Mouse (Mus musculus) neural tube, embryonic 12.5 days (tissue): Measurements from ENCODE around the gene Astn2. TPM values are rescaled to one million over a fixed set of nuclear protein-coding genes. Genes with fewer than 3 reads are reported as not detected.

ENCODE experiments used
- ATAC-seq: fragments of 200-750 bp; cut with Nextera tagmentation; 2 replicates; pipeline ENCODE4 v1.8.0; 2017; ENCODE audit warnings: low read depth, mild to moderate bottlenecking, moderate TSS enrichment, moderate library complexity; ENCODE audit not compliant: low FRiP score
- H3K27ac ChIP-seq: fragments of 300-500 bp; sonication (generic); 2 replicates; pipeline ENCODE4 v1.5.1; 2016
- H3K27me3 ChIP-seq: fragments of 300-500 bp; sonication (generic); replicated peaks from 2 replicates; pipeline ENCODE4 v1.6.1; 2016; ENCODE audit warnings: mild to moderate bottlenecking
- H3K36me3 ChIP-seq: fragments of 300-500 bp; sonication (generic); 2 replicates; pipeline ENCODE4 v1.6.1; 2016; ENCODE audit warnings: mild to moderate bottlenecking
- H3K4me1 ChIP-seq: fragments of 300-500 bp; sonication (generic); 2 replicates; pipeline ENCODE4 v1.6.1; 2016
- H3K4me2 ChIP-seq: fragments of 300-500 bp; sonication (generic); replicated peaks from 2 replicates; pipeline ENCODE4 v1.6.1; 2016; ENCODE audit warnings: mild to moderate bottlenecking
- H3K4me3 ChIP-seq: fragments of 300-500 bp; sonication (generic); 2 replicates; pipeline ENCODE4 v1.5.1; 2016
- H3K9ac ChIP-seq: fragments of 300-500 bp; sonication (generic); 2 replicates; pipeline ENCODE4 v1.6.1; 2016; ENCODE audit warnings: mild to moderate bottlenecking
- H3K9me3 ChIP-seq: fragments of 300-500 bp; sonication (generic); 2 replicates; pipeline ENCODE4 v1.6.1; 2016; ENCODE audit warnings: mild to moderate bottlenecking
- WGBS: fragments of 180-500 bp; shearing (Covaris S2); methylation state at CpG from one replicate; pipeline ENCODE4 v1.1.7; 2016; 5-methylcytosine and 5-hydroxymethylcytosine counted together
- polyA plus RNA-seq: library from polyadenylated mRNA; unstranded; fragments of >200 nt; fragmentation: Nextera tagmentation; extraction: Ambion mirVana; gene quantifications from 2 replicates; pipeline ENCODE4 v1.2.1, GENCODE M21; 2016

The Astn2 gene
- polyA plus RNA-seq, 1 experiment from 2014 or later = 1.9 TPM

DNA sequence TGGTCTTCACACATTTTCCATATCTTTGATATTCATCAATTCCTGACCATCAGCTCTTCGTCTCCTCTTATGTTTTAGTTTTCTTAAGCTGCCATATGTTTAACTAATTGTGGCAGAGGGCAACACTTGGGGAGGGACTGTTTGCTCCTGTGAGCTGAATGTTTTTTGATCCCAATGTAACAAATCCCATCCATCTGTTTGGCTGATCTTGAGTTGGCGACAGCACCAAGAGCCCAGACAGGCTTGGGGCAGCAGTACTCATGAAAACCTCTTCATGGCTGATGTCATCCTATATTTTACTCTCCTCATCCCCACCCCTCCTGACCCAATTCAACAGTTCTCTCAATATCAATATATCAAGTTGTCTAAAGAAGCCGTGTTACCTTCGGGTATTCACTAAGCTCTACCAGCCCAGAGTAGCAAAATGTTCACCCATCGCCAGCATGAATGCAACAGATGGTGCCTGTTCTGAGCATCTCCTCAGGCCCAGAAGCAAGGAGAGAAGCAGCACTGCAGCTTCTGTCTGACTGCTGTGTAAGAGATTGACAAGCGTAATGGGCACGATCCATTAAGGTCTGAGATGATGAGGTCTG, 281.5 kb downstream of the Astn2 start:
- H3K4me3 ChIP-seq = no peak overlapping the region
- H3K4me2 ChIP-seq = no peak overlapping the region
- WGBS = 90% methylated on average over 7 of the region's 7 CpGs
- H3K9ac ChIP-seq = no peak overlapping the region
- no peaks in the 10 kb centered on the region for H3K9me3 ChIP-seq
- no peaks in the 10 kb centered on the region for H3K36me3 ChIP-seq
- no peak overlapping the region for H3K27ac ChIP-seq
- ATAC-seq = no peak
- no peaks in the 10 kb centered on the region for H3K27me3 ChIP-seq
- H3K4me1 ChIP-seq = no peaks in the 10 kb centered on the region

DNA sequence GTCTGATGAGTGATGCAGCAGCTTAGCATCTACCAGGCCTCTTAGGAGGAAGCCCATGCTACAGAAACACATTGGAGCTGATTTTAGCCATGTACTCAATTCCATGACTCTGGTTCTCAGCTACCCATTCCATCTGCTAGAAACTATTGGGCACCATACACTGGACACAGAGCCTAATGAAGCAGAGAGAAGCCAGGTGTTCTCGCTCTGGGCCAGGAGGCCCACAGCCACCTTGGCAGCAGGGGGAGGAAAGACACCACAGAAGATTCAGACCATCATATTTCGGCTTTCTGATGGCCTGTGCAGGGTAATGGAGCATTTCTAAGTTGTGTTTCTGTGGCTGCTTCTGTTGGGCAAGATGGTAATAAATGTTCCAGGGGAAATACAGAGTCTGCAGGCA, 290.2 kb downstream of the Astn2 start:
- H3K27me3 ChIP-seq = no peaks in the 10 kb centered on the region
- no peak for ATAC-seq
- no peak overlapping the region for H3K9ac ChIP-seq
- H3K4me2 ChIP-seq = no peak overlapping the region
- H3K36me3 ChIP-seq = no peaks in the 10 kb centered on the region
- 81% methylated on average over 2 of the region's 2 CpGs for WGBS
- no peaks in the 10 kb centered on the region for H3K4me1 ChIP-seq
- no peak overlapping the region for H3K4me3 ChIP-seq
- H3K9me3 ChIP-seq = no peaks in the 10 kb centered on the region
- H3K27ac ChIP-seq = no peak overlapping the region

DNA sequence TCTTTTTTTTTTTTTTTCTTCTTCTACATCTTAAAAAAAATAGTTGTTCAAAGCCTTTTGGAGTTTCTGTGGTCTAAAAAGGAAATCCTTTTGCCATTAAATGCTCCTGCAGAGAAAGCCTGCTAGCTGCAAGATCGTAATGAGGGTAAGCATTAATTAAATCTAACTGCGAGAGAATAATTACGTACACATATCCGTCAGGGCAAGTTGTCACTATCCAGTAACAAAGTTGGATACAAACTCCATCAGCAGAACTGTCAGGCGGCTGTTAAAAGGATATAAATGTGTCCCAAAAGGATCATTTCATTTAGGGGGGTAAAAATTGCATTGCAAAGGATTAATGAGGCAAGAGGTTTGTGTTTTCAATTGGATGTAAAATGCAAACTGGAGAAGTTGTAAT, 302.4 kb downstream of the Astn2 start:
- 47% methylated on average over 5 of the region's 5 CpGs for whole genome bisulfite sequencing
- H3K27ac ChIP-seq = no peak overlapping the region
- H3K27me3 ChIP-seq = no peaks in the 10 kb centered on the region
- no peak overlapping the region for H3K4me3 ChIP-seq
- ATAC-seq = peak; percentile 66; the same call in 1 of the 2 replicates
- H3K9me3 ChIP-seq = no peaks in the 10 kb centered on the region
- H3K4me1 ChIP-seq = no peaks in the 10 kb centered on the region
- H3K9ac ChIP-seq = no peak overlapping the region
- no peak overlapping the region for H3K4me2 ChIP-seq
- H3K36me3 ChIP-seq = no peaks in the 10 kb centered on the region

DNA sequence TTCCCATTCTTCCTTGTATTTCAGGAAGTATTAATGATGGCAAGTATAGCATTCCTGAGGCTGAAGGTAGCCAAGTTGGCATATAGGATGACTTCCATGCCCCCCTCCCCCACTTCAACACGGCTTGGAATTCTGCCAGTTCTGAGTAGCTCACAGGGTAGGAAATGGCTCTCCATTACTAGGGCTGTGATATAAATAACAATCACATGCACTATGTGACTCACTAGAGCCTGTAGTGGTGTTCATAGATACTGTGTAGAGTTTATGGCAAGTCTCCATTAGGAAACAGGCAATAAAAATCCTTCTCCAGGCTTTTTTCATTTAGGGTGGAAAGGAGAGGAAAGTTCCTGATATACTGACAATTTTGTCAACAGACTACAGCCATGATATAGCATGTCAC, 306.8 kb downstream of the Astn2 start:
- WGBS = 84% methylated on average over 1 of the region's 1 CpGs
- no peaks in the 10 kb centered on the region for H3K4me1 ChIP-seq
- ATAC-seq = no peak

DNA sequence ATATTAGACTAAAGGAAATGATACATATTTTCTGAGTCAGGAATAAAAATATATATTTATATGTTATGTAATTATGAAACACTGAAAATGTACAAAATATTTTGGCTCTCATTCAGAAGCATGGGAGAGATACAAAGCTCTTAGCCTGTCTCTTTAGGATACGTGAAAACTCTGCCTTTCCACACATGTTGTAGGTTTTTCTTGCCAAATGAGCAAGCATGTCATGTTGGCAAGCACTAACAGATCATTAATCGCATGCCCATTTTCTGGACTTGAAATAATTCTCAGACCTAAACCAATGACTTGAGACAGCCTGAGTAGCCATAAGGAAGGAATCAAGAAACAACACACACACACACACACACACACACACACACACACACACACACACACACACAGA, 308.3 kb downstream of the Astn2 start:
- no peaks in the 10 kb centered on the region for H3K9me3 ChIP-seq
- no peaks in the 10 kb centered on the region for H3K4me1 ChIP-seq
- H3K27me3 ChIP-seq = no peaks in the 10 kb centered on the region
- no peak overlapping the region for H3K4me2 ChIP-seq
- no peak overlapping the region for H3K27ac ChIP-seq
- H3K9ac ChIP-seq = no peak overlapping the region
- 82% methylated on average over 2 of the region's 2 CpGs for WGBS
- H3K4me3 ChIP-seq = no peak overlapping the region
- no peak for ATAC-seq
- H3K36me3 ChIP-seq = no peaks in the 10 kb centered on the region

More for the DNA sequence above, 306.8 kb downstream of the Astn2 start:
- no peak overlapping the region for H3K27ac ChIP-seq
- no peak overlapping the region for H3K4me3 ChIP-seq
- no peak overlapping the region for H3K4me2 ChIP-seq
- no peaks in the 10 kb centered on the region for H3K27me3 ChIP-seq
- H3K9me3 ChIP-seq = no peaks in the 10 kb centered on the region
- H3K9ac ChIP-seq = no peak overlapping the region
- H3K36me3 ChIP-seq = no peaks in the 10 kb centered on the region

DNA sequence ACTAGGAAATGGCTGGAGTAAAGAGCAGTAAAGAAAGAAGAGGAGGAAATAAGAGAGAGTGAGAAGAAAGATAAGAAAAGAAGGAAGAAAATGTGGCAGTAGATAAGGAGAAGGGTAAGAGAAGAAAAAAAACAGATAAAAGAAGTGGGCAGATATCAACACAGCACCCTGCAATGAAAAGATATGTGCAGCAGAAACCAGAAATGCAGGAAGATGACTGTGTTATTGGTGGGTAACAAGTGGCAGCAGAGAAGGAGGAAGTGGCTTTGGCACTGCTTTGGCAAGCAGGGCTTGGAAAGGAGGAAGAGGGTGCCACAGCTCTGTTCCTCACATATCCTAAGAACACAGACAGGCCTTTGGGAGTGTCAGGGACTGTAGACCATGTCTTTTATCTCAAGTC, 347.2 kb downstream of the Astn2 start:
- ATAC-seq = no peak
- no peak overlapping the region for H3K9ac ChIP-seq
- H3K27me3 ChIP-seq = no peaks in the 10 kb centered on the region
- H3K36me3 ChIP-seq = no peaks in the 10 kb centered on the region
- no peaks in the 10 kb centered on the region for H3K4me1 ChIP-seq
- no peak overlapping the region for H3K4me2 ChIP-seq
- no peak overlapping the region for H3K27ac ChIP-seq
- no peaks in the 10 kb centered on the region for H3K9me3 ChIP-seq
- H3K4me3 ChIP-seq = no peak overlapping the region

DNA sequence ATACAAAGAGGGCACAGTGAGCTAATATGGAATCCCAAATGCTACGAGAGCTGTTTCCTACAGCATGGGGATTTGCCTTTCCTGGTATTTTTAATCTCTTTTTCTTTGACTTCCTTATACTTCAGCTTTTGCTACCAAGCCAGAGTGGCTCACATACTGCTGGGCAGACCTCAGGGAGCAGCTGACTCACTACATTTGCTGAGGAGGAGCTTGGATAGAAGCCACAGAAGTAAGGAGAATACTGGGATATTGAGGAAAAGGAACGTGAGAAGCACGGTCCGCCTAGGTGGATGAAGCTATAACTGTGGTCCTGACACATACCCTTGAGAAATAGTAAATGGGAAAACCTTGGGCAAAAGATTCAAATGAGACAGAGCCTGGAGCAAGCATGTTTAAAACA, 348.7 kb downstream of the Astn2 start:
- no peaks in the 10 kb centered on the region for H3K27me3 ChIP-seq
- H3K4me2 ChIP-seq = no peak overlapping the region
- H3K27ac ChIP-seq = no peak overlapping the region
- H3K36me3 ChIP-seq = no peaks in the 10 kb centered on the region
- H3K4me3 ChIP-seq = no peak overlapping the region
- no peaks in the 10 kb centered on the region for H3K9me3 ChIP-seq
- H3K9ac ChIP-seq = no peak overlapping the region
- WGBS = 89% methylated on average over 4 of the region's 4 CpGs
- H3K4me1 ChIP-seq = no peaks in the 10 kb centered on the region
- no peak for ATAC-seq

DNA sequence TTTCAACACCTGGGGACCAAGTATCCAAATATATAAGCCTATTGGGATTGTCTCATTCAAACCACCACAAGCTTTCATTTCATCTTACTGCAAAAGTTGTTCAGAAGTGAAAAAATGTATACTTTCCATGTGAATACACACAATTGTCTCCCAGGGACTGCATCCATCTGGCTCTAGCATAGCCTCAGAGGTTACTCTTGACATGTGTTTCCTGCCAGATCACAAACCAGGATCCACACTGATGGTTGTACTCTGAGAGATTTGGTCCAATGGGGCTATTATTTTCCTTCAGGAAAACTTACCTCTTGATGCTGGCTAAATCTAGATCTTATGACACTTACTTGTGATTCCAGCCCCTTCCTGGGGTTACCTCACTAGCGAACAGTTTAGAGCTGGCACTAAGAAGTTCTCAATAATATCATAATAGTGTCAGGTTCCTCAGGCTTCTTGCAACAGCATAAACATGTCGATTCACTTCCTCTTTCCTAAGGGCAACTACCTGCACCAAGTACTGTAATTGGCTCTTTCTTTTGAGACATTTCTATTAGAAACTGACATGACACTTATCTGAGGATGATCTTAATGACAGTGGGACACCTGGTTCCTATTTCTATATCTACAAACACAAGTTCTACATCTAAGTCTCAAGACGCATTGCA, 361.3 kb downstream of the Astn2 start:
- H3K9ac ChIP-seq = no peak overlapping the region
- WGBS = 94% methylated on average over 3 of the region's 3 CpGs
- ATAC-seq = no peak
- H3K36me3 ChIP-seq = no peaks in the 10 kb centered on the region
- H3K4me3 ChIP-seq = no peak overlapping the region
- H3K9me3 ChIP-seq = no peaks in the 10 kb centered on the region
- no peak overlapping the region for H3K27ac ChIP-seq
- H3K4me2 ChIP-seq = no peak overlapping the region
- H3K27me3 ChIP-seq = no peaks in the 10 kb centered on the region
- no peaks in the 10 kb centered on the region for H3K4me1 ChIP-seq

DNA sequence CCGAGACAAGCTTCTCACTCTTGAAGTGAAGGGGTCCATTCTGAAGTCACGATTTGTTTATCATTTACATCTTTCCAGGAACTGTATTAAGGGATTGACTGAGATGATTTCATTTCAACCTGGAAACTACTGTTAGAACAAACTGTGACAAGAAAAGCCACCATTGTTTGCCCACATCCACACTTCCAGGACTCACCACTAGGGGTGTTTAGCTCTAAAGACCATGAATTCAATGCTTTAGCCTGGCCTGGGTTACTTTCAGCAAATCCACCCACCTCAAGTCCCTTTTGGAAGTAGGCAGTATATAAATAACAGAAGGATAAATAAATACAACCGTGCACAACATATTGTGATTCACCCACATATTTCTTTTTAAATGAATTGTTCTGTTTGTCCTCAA, 370.6 kb downstream of the Astn2 start:
- H3K9me3 ChIP-seq = no peaks in the 10 kb centered on the region
- no peak overlapping the region for H3K4me2 ChIP-seq
- H3K4me1 ChIP-seq = no peaks in the 10 kb centered on the region
- no peak overlapping the region for H3K27ac ChIP-seq
- H3K9ac ChIP-seq = no peak overlapping the region
- 66% methylated on average over 3 of the region's 3 CpGs for WGBS
- H3K36me3 ChIP-seq = no peaks in the 10 kb centered on the region
- H3K27me3 ChIP-seq = no peaks in the 10 kb centered on the region
- no peak overlapping the region for H3K4me3 ChIP-seq
- no peak for ATAC-seq

DNA sequence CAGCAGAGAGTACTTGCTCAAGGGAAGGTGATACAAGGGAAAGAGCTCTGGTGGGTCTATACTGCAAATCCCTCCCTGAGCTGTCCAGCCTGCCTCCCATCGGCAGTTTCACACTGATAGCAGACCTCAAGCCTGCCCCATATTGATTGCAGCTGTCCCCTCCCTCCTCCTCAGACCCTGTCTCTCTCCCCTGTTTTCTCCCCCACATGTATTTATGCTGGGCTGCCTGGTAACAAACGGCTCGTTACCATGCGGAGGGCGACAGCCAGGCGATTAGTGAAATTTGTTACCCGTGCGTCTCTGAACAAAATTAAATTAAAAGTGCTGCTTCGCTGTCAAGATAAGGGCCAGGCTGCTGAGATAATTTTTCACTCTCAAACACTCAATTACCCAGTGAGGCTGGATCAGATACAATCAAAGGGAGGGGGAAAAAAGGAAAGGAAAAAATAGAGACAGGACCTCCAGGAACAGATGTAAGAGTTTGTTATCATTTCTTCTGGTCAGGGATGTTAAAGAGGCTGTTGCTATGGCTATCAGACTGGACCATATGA, 373.0 kb downstream of the Astn2 start:
- 58% methylated on average over 9 of the region's 9 CpGs for WGBS
- no peaks in the 10 kb centered on the region for H3K27me3 ChIP-seq
- no peak overlapping the region for H3K9ac ChIP-seq
- H3K4me3 ChIP-seq = no peak overlapping the region
- H3K4me1 ChIP-seq = no peaks in the 10 kb centered on the region
- H3K9me3 ChIP-seq = no peaks in the 10 kb centered on the region
- no peak overlapping the region for H3K27ac ChIP-seq
- H3K4me2 ChIP-seq = 0 out of 2 replicates have a peak overlapping the region, but pooled peaks have one; percentile 1
- H3K36me3 ChIP-seq = no peaks in the 10 kb centered on the region
- ATAC-seq = peak; percentile 60; the same call in 1 of the 2 replicates

DNA sequence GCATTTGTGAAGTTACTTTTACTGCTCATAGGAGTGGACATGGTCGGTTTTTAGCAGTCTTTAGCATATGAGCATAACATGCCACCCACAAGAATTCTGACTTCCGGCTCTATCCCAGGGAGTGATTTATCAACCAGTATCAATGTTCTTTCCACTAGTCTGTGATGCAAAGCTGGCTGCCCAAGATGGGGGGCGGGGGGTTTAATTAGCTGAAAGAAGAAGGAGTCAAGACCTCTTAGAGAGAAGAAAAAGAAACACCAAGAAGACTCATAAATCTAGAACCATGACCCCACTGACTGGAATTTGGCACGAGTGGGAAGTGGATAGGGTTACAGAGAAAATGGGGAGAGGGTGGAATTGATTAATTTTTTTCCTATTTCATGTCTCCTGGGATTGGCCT, 374.5 kb downstream of the Astn2 start:
- no peak overlapping the region for H3K4me3 ChIP-seq
- ATAC-seq = no peak
- no peak overlapping the region for H3K9ac ChIP-seq
- no peak overlapping the region for H3K4me2 ChIP-seq
- H3K4me1 ChIP-seq = peaks cover 6% of the 10 kb centered on the region
- no peaks in the 10 kb centered on the region for H3K9me3 ChIP-seq
- WGBS = 58% methylated on average over 4 of the region's 4 CpGs
- no peaks in the 10 kb centered on the region for H3K36me3 ChIP-seq
- no peak overlapping the region for H3K27ac ChIP-seq
- no peaks in the 10 kb centered on the region for H3K27me3 ChIP-seq

DNA sequence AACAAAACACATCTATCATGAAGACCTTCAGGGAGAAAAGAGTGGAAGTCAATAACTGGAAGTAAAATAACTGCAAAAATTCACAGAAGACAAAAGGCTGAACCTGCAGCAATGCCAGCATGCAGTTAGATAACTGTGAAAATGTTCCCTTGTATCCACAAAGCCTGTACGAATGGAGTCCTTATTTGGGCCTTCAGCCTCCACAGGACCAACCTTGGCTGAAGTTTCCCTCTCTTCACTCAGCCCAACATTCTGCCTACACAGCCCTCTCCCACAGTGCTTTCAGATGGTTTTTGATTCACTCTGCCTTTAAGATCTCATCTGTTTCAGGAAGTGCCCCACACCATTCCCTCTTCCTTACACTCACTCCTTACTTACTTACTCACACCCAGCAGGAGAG, 376.5 kb downstream of the Astn2 start:
- H3K27ac ChIP-seq = no peak overlapping the region
- no peaks in the 10 kb centered on the region for H3K9me3 ChIP-seq
- no peak overlapping the region for H3K4me3 ChIP-seq
- WGBS = 78% methylated on average over 1 of the region's 1 CpGs
- no peaks in the 10 kb centered on the region for H3K36me3 ChIP-seq
- peaks cover 6% of the 10 kb centered on the region for H3K4me1 ChIP-seq
- ATAC-seq = no peak
- H3K27me3 ChIP-seq = no peaks in the 10 kb centered on the region
- no peak overlapping the region for H3K9ac ChIP-seq
- H3K4me2 ChIP-seq = no peak overlapping the region
